Mouse (Mus musculus) heart, embryonic 14.5 days (tissue): ENCODE data around the gene Hist1h2ao. TPM values are rescaled to one million over a fixed set of nuclear protein-coding genes. Genes with fewer than 3 reads are reported as not detected.
"Not testable (repeated sequence)": the region's sequence is repeated elsewhere in the genome, so short reads cannot be mapped to it uniquely, and the experiment has no call there.

Experiments
- ATAC-seq: fragments of 200-750 bp; cut with Nextera tagmentation; 2 replicates; pipeline ENCODE4 v1.8.0; 2017; ENCODE audit warnings: low read depth, moderate TSS enrichment; ENCODE audit not compliant: insufficient number of reproducible peaks, insufficient read depth, low FRiP score
- H3K27ac ChIP-seq, 2 experiments: fragments of 200-500 bp in 1 of 2; fragments of 300-500 bp in 1 of 2; sonication (generic) in 1 of 2; replicated peaks in 1 of 2; 2 replicates each; pipeline ENCODE4 v1.5.1; 2012 to 2014; ENCODE audit warnings: low read depth in 2 of 2, low read length in 2 of 2, control low read depth in 1 of 2, mild to moderate bottlenecking in 1 of 2, mixed read lengths in 1 of 2; ENCODE audit not compliant: control insufficient read depth in 1 of 2, insufficient read depth in 1 of 2
- H3K27me3 ChIP-seq: fragments of 300-500 bp; sonication (generic); 2 replicates; pipeline ENCODE4 v1.6.1; 2014; ENCODE audit warnings: mild to moderate bottlenecking, low read length, control low read depth; ENCODE audit not compliant: control insufficient read depth, insufficient read depth
- H3K36me3 ChIP-seq: fragments of 300-500 bp; sonication (generic); 2 replicates; pipeline ENCODE4 v1.6.1; 2014; ENCODE audit warnings: mild to moderate bottlenecking, control low read depth, low read length, mixed read lengths; ENCODE audit not compliant: control insufficient read depth, insufficient read depth
- H3K4me1 ChIP-seq, 2 experiments: fragments of 200-500 bp in 1 of 2; fragments of 300-500 bp in 1 of 2; sonication (generic) in 1 of 2; 2 replicates each; pipeline ENCODE4 v1.6.1; 2012 to 2014; ENCODE audit warnings: low read length in 2 of 2, control low read depth in 1 of 2, mixed read lengths in 1 of 2; ENCODE audit not compliant: control insufficient read depth in 2 of 2, insufficient read depth in 2 of 2
- H3K4me2 ChIP-seq: fragments of 300-500 bp; sonication (generic); 2 replicates; pipeline ENCODE4 v1.6.1; 2014; ENCODE audit warnings: mild to moderate bottlenecking, low read length
- H3K4me3 ChIP-seq, 2 experiments: fragments of 200-500 bp in 1 of 2; fragments of 300-500 bp in 1 of 2; sonication (generic) in 1 of 2; 2 replicates each; pipeline ENCODE4 v1.5.1; 2012 to 2014; ENCODE audit warnings: low read length in 2 of 2, mild to moderate bottlenecking in 2 of 2, control low read depth in 1 of 2, low read depth in 1 of 2, moderate library complexity in 1 of 2; ENCODE audit not compliant: control insufficient read depth in 1 of 2, insufficient read depth in 1 of 2
- H3K9ac ChIP-seq: fragments of 300-500 bp; sonication (generic); 2 replicates; pipeline ENCODE4 v1.6.1; 2014; ENCODE audit warnings: mild to moderate bottlenecking, low read length
- H3K9me3 ChIP-seq: fragments of 300-500 bp; sonication (generic); 2 replicates; pipeline ENCODE4 v1.6.1; 2016; ENCODE audit warnings: low read length, control low read depth; ENCODE audit not compliant: control insufficient read depth
- WGBS: fragments of 180-500 bp; shearing (Covaris S2); extraction: QIAGEN DNeasy Blood & Tissue Kit; methylation state at CpG from one replicate; pipeline ENCODE4 v1.1.7; 2014; 5-methylcytosine and 5-hydroxymethylcytosine counted together
- polyA plus RNA-seq: library from polyadenylated mRNA; unstranded; fragments of >200 nt; fragmentation: Nextera tagmentation; extraction: Ambion mirVana; gene quantifications from 2 replicates; pipeline ENCODE4 v1.2.1, GENCODE M21; 2014

The Hist1h2ao gene
- polyA plus RNA-seq, 1 experiment from 2014 or later, result not detected

GRCm38 (mm10) chr13:21790601-21791283, 19.5 kb upstream of the Hist1h2ao start:
- Histone ChIP-seq H3K9me3 (no peaks in the 10 kb centered on the region), H3K27ac (peak overlapping the region in 1 of 2 experiments; percentile 33; a peak in 2 of 4 replicates), H3K4me3 (peak overlapping the region; percentile 26 to 31; a peak in 3 of 4 replicates), H3K36me3 (no peaks in the 10 kb centered on the region), H3K9ac (peak overlapping the region; percentile 72), H3K4me2 (peak overlapping the region; percentile 70), H3K4me1 (peaks cover 5 to 19% of the 10 kb centered on the region in 2 experiments; a peak in 3 of 4 replicates), H3K27me3 (no peaks in the 10 kb centered on the region)
- no peak for ATAC-seq
- WGBS, result 4% methylated on average over 18 of the region's 18 CpGs

GRCm38 (mm10) chr13:21795584-21795983, 14.7 kb upstream of the Hist1h2ao start:
- Histone ChIP-seq H3K4me3 (no peak overlapping the region), H3K27me3 (no peaks in the 10 kb centered on the region), H3K36me3 (no peaks in the 10 kb centered on the region), H3K9me3 (no peaks in the 10 kb centered on the region), H3K27ac (no peak overlapping the region), H3K4me1 (peaks cover under 1 to 5% of the 10 kb centered on the region in 2 experiments; a peak in 1 of 4 replicates), H3K9ac (no peak overlapping the region), H3K4me2 (no peak overlapping the region)
- no peak for ATAC-seq
- WGBS, result 91% methylated on average over 7 of the region's 7 CpGs

GRCm38 (mm10) chr13:21797163-21797562, 13.1 kb upstream of the Hist1h2ao start:
- H3K9ac ChIP-seq, H3K27me3 ChIP-seq, H3K4me3 ChIP-seq, H3K27ac ChIP-seq, H3K4me1 ChIP-seq, H3K9me3 ChIP-seq, ATAC-seq, H3K4me2 ChIP-seq, H3K36me3 ChIP-seq: not testable (repeated sequence)

GRCm38 (mm10) chr13:21803058-21803457, 7.2 kb upstream of the Hist1h2ao start:
- H3K27me3 ChIP-seq, H3K27ac ChIP-seq, H3K9me3 ChIP-seq, H3K4me1 ChIP-seq, H3K4me2 ChIP-seq, H3K36me3 ChIP-seq, H3K4me3 ChIP-seq, H3K9ac ChIP-seq: not testable (repeated sequence)
- WGBS, result no CpG with 5 or more reads among the region's 4 CpGs
- ATAC-seq, result 0 out of 2 replicates have a peak, but pooled peaks have one; percentile 38

GRCm38 (mm10) chr13:21811074-21811473, 809 bp downstream of the Hist1h2ao start:
- not testable (repeated sequence) for H3K9me3 ChIP-seq

GRCm38 (mm10) chr13:21811539-21811938, 1.3 kb downstream of the Hist1h2ao start, which contains the start of gene Hist1h4m:
TSS of gene Hist1h4m (plus strand) at chr13:21811746.
- not testable (repeated sequence) for H3K9ac ChIP-seq, H3K9me3 ChIP-seq, H3K4me1 ChIP-seq, H3K27ac ChIP-seq, H3K36me3 ChIP-seq, H3K27me3 ChIP-seq
- peak within 1 kb of the TSS; percentile 47; the same call in 1 of the 2 replicates for H3K4me2 ChIP-seq
- 0 out of 2 replicates have a peak, but pooled peaks have one; percentile 55 for ATAC-seq
- no CpG with 5 or more reads among the region's 24 CpGs for WGBS
- peak within 1 kb of the TSS in 1 of 2 experiments; percentile 23; a peak in 2 of 4 replicates for H3K4me3 ChIP-seq

More at GRCm38 (mm10) chr13:21811074-21811473, 809 bp downstream of the Hist1h2ao start:
- H3K4me3 ChIP-seq, H3K36me3 ChIP-seq, H3K4me2 ChIP-seq, H3K9ac ChIP-seq, H3K27me3 ChIP-seq, H3K27ac ChIP-seq, H3K4me1 ChIP-seq: not testable (repeated sequence)
- peak; percentile 22; the same call in 1 of the 2 replicates for ATAC-seq
- WGBS, result no CpG with 5 or more reads among the region's 8 CpGs

- Histone ChIP-seq H3K4me2 (peak overlapping the region; percentile 47; the same call in 1 of the 2 replicates), H3K4me3 (peak overlapping the region in 1 of 2 experiments; percentile 23; a peak in 2 of 4 replicates)
- not testable (repeated sequence) for H3K4me1 ChIP-seq, H3K9ac ChIP-seq, H3K36me3 ChIP-seq, H3K9me3 ChIP-seq, H3K27ac ChIP-seq, H3K27me3 ChIP-seq
- WGBS, result under 1% methylated on average over 13 of the region's 14 CpGs
- peak; percentile 48; the same call in 1 of the 2 replicates for ATAC-seq
Measured at GRCm38 (mm10) chr13:21812092-21812491, 1.8 kb downstream of the Hist1h2ao start.
